Mouse (Mus musculus) limb, embryonic 14.5 days (tissue): ENCODE data around the gene Sf3b3. TPM values are rescaled to one million over a fixed set of nuclear protein-coding genes. Genes with fewer than 3 reads are reported as not detected.
"Not testable (repeated sequence)": the region's sequence is repeated elsewhere in the genome, so short reads cannot be mapped to it uniquely, and the experiment has no call there.

ENCODE experiments used
- ATAC-seq: fragments of 200-750 bp; cut with Nextera tagmentation; 2 replicates; pipeline ENCODE4 v1.8.0; 2017; ENCODE audit warnings: low read depth, moderate number of reproducible peaks, moderate TSS enrichment; ENCODE audit not compliant: low FRiP score
- DNase-seq: peaks from one replicate; pipeline ENCODE4 v3.0.0-alpha.2; 2015; ENCODE audit warnings: low spot score
- H3K27ac ChIP-seq: fragments of 300-500 bp; sonication (generic); replicated peaks from 2 replicates; pipeline ENCODE4 v1.5.1; 2014; ENCODE audit warnings: low read depth, mild to moderate bottlenecking, low read length, moderate library complexity, mixed read lengths
- H3K27me3 ChIP-seq: fragments of 300-500 bp; sonication (generic); 2 replicates; pipeline ENCODE4 v1.6.1; 2014; ENCODE audit warnings: low read length, mixed read lengths; ENCODE audit not compliant: control insufficient read depth, insufficient read depth
- H3K36me3 ChIP-seq: fragments of 300-500 bp; sonication (generic); 2 replicates; pipeline ENCODE4 v1.6.1; 2014; ENCODE audit warnings: mild to moderate bottlenecking, low read length, moderate library complexity, mixed read lengths; ENCODE audit not compliant: control insufficient read depth, insufficient read depth
- H3K4me1 ChIP-seq: fragments of 300-500 bp; sonication (generic); 2 replicates; pipeline ENCODE4 v1.6.1; 2014; ENCODE audit warnings: antibody characterized with exemption, low read length, mixed read lengths; ENCODE audit not compliant: control insufficient read depth, insufficient read depth
- H3K4me2 ChIP-seq: fragments of 300-500 bp; sonication (generic); replicated peaks from 2 replicates; pipeline ENCODE4 v1.6.1; 2014; ENCODE audit warnings: low read depth, mild to moderate bottlenecking, low read length, moderate library complexity; ENCODE audit not compliant: severe bottlenecking
- H3K4me3 ChIP-seq: fragments of 300-500 bp; sonication (generic); replicated peaks from 2 replicates; pipeline ENCODE4 v1.5.1; 2014; ENCODE audit warnings: low read length
- H3K9ac ChIP-seq: fragments of 300-500 bp; sonication (generic); 2 replicates; pipeline ENCODE4 v1.6.1; 2014; ENCODE audit warnings: mild to moderate bottlenecking, low read depth, low read length, moderate library complexity; ENCODE audit not compliant: severe bottlenecking
- H3K9me3 ChIP-seq: fragments of 300-500 bp; sonication (generic); 2 replicates; pipeline ENCODE4 v1.6.1; 2016; ENCODE audit warnings: low read length; ENCODE audit not compliant: control insufficient read depth
- POLR2A ChIP-seq: fragments of 200-500 bp; IDR thresholded peaks from 2 replicates; pipeline ENCODE4 v1.8.0; 2012; ENCODE audit warnings: inconsistent platforms, mild to moderate bottlenecking, moderate library complexity, borderline replicate concordance; ENCODE audit not compliant: insufficient read depth, insufficient read length; ENCODE audit errors: extremely low read depth
- WGBS: fragments of 180-500 bp; shearing (Covaris S2); extraction: QIAGEN DNeasy Blood & Tissue Kit; methylation state at CpG from one replicate; pipeline ENCODE4 v1.1.7; 2014; 5-methylcytosine and 5-hydroxymethylcytosine counted together
- polyA plus RNA-seq, 2 experiments: library from polyadenylated mRNA; depleted of rRNA in 1 of 2; stranded (reverse) in 1 of 2; unstranded in 1 of 2; fragments of >200 nt; fragmentation: Nextera tagmentation in 1 of 2; extraction: Ambion mirVana in 1 of 2; gene quantifications; 2 replicates each; pipeline versions ENCODE4 v1.2.1 to v1.2.3; 2012 to 2014

Sf3b3 gene
- polyA plus RNA-seq, 2 experiments, result 92.7 to 132 TPM

- Histone ChIP-seq H3K36me3 (peaks cover 88% of the 10 kb centered on the region), H3K27me3 (no peaks in the 10 kb centered on the region), H3K4me1 (no peaks in the 10 kb centered on the region), H3K4me3 (no peak overlapping the region), H3K4me2 (no peak overlapping the region), H3K9ac (no peak overlapping the region), H3K27ac (no peak overlapping the region), H3K9me3 (no peaks in the 10 kb centered on the region)
- ATAC-seq, result no peak
- peak; percentile 21 for DNase-seq
- no peak for TF ChIP-seq POLR2A
- 85% methylated on average over 7 of the region's 7 CpGs for WGBS
Observed at GRCm38 (mm10) chr8:110859651-110860501, 13.3 kb upstream of the Sf3b3 start.

DNA sequence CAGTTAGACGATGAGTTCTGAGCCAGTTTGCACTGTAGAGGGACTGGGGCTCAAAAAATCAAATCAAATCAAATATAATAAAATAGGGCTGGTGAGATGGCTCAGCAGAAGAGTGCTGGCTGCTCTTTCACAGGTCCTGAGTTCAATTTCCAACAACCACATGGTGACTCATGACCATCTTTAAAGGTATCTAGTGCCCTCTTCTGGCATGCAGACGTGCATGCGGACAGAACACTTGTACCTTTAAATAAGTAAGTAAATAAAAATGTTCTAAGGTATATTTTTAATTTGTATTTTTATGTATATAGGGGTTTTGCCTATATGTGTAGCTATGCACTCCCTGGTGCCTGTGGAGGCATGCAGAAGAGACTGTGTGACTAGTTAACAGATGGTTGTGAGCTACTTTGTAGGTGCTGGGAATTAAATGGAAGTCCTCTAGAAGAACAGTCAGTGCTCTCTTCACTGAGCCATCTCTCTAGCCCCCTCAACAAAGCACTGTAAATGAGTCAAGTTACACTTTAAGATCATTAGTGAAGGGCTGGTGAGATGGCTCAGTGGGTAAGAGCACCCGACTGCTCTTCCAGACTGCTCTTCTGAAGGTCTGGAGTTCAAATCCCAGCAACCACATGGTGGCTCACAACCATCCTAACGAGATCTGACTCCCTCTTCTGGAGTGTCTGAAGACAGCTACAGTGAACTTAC, 10.3 kb upstream of the Sf3b3 start:
- Histone ChIP-seq H3K4me3 (no peak overlapping the region), H3K27me3 (no peaks in the 10 kb centered on the region), H3K9ac (no peak overlapping the region), H3K4me2 (no peak overlapping the region), H3K9me3 (no peaks in the 10 kb centered on the region), H3K27ac (no peak overlapping the region), H3K36me3 (peaks cover 91% of the 10 kb centered on the region), H3K4me1 (no peaks in the 10 kb centered on the region)
- no peak for TF ChIP-seq POLR2A
- ATAC-seq (no peak), DNase-seq (no peak)
- 92% methylated on average over 4 of the region's 5 CpGs for WGBS

DNA sequence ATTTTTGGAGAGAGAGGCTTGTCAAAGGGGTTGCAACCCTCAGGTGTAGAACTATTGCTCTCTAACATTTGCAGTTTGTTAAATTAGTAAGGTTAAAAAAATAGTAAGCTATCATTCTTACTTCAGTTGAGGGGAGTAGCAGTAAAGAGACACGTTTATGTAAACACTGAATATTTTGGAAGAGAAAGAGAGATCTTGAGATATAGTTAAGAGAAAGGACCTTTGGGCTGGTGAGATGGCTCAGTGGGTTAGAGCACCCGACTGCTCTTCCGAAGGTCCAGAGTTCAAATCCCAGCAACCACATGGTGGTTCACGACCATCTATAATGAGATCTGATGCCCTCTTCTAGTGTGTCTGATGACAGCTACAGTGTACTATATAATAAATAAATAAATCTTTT, 9.5 kb upstream of the Sf3b3 start:
- not testable (repeated sequence) for H3K4me3 ChIP-seq, ATAC-seq, DNase-seq, H3K27ac ChIP-seq, H3K9me3 ChIP-seq, H3K4me2 ChIP-seq, H3K9ac ChIP-seq, H3K27me3 ChIP-seq, H3K4me1 ChIP-seq
- H3K36me3 ChIP-seq, result peaks cover 95% of the 10 kb centered on the region
- over 99% methylated on average over 4 of the region's 4 CpGs for WGBS

DNA sequence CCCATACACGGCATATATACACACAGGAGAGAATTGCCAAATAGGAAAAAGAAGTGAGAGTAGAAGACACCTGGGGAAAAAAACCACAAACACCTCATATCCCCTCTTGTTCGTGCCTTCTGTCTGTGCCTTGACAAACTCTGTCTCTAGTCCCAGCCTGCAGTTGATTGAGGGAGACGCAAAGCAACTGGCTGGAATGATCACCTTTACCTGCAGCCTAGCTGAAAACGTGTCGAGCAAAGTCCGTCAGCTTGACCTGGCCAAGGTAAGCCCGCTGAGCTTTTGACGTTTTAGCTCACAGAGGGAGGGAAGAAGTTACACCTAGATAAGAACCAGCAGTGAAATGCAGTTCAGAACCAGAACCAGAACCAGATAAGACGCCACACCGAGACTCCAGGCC, 4.6 kb upstream of the Sf3b3 start:
- Histone ChIP-seq H3K4me2 (no peak overlapping the region), H3K9me3 (no peaks in the 10 kb centered on the region), H3K9ac (no peak overlapping the region), H3K4me3 (no peak overlapping the region), H3K27ac (no peak overlapping the region), H3K4me1 (peaks cover 9% of the 10 kb centered on the region; the same call in 1 of the 2 replicates), H3K36me3 (peaks cover 67% of the 10 kb centered on the region), H3K27me3 (no peaks in the 10 kb centered on the region)
- no peak for TF ChIP-seq POLR2A
- DNase-seq (no peak), ATAC-seq (no peak)
- WGBS, result 96% methylated on average over 10 of the region's 10 CpGs

GRCm38 (mm10) chr8:110847645-110848495, 1.3 kb upstream of the Sf3b3 start:
- no peak for TF ChIP-seq POLR2A
- H3K27me3 ChIP-seq, result no peaks in the 10 kb centered on the region
- H3K4me3 ChIP-seq, result peak overlapping the region; percentile 98
- ATAC-seq (no peak), DNase-seq (peak; percentile 3)
- peak overlapping the region; percentile 97 for H3K9ac ChIP-seq
- WGBS, result 51% methylated on average over 14 of the region's 14 CpGs
- H3K36me3 ChIP-seq, result peaks cover 56% of the 10 kb centered on the region
- H3K4me2 ChIP-seq, result peak overlapping the region; percentile 59
- H3K4me1 ChIP-seq, result peaks cover 17% of the 10 kb centered on the region
- H3K27ac ChIP-seq, result no peak overlapping the region
- no peaks in the 10 kb centered on the region for H3K9me3 ChIP-seq
